Mouse (Mus musculus): ENCODE results near the gene Dnajc22.

Dnajc22 gene

GRCm38 (mm10) chr15:99116539-99116938 lies 23.6 kb downstream of the Dnajc22 start:
- peak in 1 of 2 experiments; percentile 54 for DNase-seq

- no peak for DNase-seq
Observed at GRCm38 (mm10) chr15:99120814-99121213, 27.8 kb downstream of the Dnajc22 start.

GRCm38 (mm10) chr15:99122642-99123041 lies 29.7 kb downstream of the Dnajc22 start:
- no peak for DNase-seq

GRCm38 (mm10) chr15:99125711-99126080 lies 32.7 kb downstream of the Dnajc22 start, which contains the start of gene Spats2:
TSS of gene Spats2 (plus strand) at chr15:99125916.
- DNase-seq: no peak

- peak; percentile 92 to 95 for DNase-seq
Observed at GRCm38 (mm10) chr15:99126081-99126815, 33.3 kb downstream of the Dnajc22 start.

- no peak for DNase-seq
Observed at GRCm38 (mm10) chr15:99126816-99127365, 33.9 kb downstream of the Dnajc22 start.

GRCm38 (mm10) chr15:99127851-99128522 lies 35.0 kb downstream of the Dnajc22 start:
- no peak for DNase-seq

GRCm38 (mm10) chr15:99129441-99129840 lies 36.5 kb downstream of the Dnajc22 start:
- DNase-seq: no peak

- no peak for DNase-seq
Observed at GRCm38 (mm10) chr15:99129956-99130910, 37.3 kb downstream of the Dnajc22 start.

GRCm38 (mm10) chr15:99138389-99138788 lies 45.4 kb downstream of the Dnajc22 start:
- peak in 1 of 2 experiments; percentile 0 for DNase-seq

- DNase-seq: peak; percentile 56 to 72
Observed at GRCm38 (mm10) chr15:99139669-99140068, 46.7 kb downstream of the Dnajc22 start.

- DNase-seq: no peak
Observed at GRCm38 (mm10) chr15:99150516-99150915, 57.5 kb downstream of the Dnajc22 start.

GRCm38 (mm10) chr15:99151324-99151723 lies 58.4 kb downstream of the Dnajc22 start:
- no peak for DNase-seq

- DNase-seq: no peak
Observed at GRCm38 (mm10) chr15:99153466-99153865, 60.5 kb downstream of the Dnajc22 start.

Data from kidney, postnatal 25 days (tissue).